Mouse (Mus musculus) layer of hippocampus, postnatal 25 days (tissue): ENCODE measurements around the gene Cish. TPM values are rescaled to one million over a fixed set of nuclear protein-coding genes. Genes with fewer than 3 reads are reported as not detected.

ENCODE experiments used
- DNase-seq, 2 experiments: peaks; one replicate each; pipeline ENCODE4 v3.0.0; 2022; ENCODE audit warnings: mixed read lengths in 2 of 2, low spot score in 1 of 2; ENCODE audit errors: extremely low spot score in 1 of 2
- total RNA-seq, 2 experiments: library from RNA; stranded (reverse); gene quantifications; 2 replicates each; pipeline ENCODE4 v1.2.3; 2021

Gene Cish
- total RNA-seq, 2 experiments from 2014 or later: 2.6 to 2.8 TPM

GRCm38 (mm10) chr9:107275710-107276109 lies 20.1 kb upstream of the Cish start:
- no peak for DNase-seq

- no peak for DNase-seq
Observed at GRCm38 (mm10) chr9:107277603-107278002, 18.2 kb upstream of the Cish start.

GRCm38 (mm10) chr9:107278126-107278525 lies 17.7 kb upstream of the Cish start:
- DNase-seq: no peak

- DNase-seq: peak in 1 of 2 experiments; percentile 33
Observed at GRCm38 (mm10) chr9:107278527-107279377, 17.1 kb upstream of the Cish start.

- no peak for DNase-seq
Observed at GRCm38 (mm10) chr9:107279378-107280321, 16.2 kb upstream of the Cish start.

- DNase-seq: no peak
Observed at GRCm38 (mm10) chr9:107280322-107281027, 15.4 kb upstream of the Cish start.

- no peak for DNase-seq
Observed at GRCm38 (mm10) chr9:107281241-107281987, 14.4 kb upstream of the Cish start.

GRCm38 (mm10) chr9:107282951-107283350 lies 12.9 kb upstream of the Cish start:
- DNase-seq: no peak

- DNase-seq: no peak
Observed at GRCm38 (mm10) chr9:107285009-107285408, 10.8 kb upstream of the Cish start.

- DNase-seq: no peak
Observed at GRCm38 (mm10) chr9:107287294-107287693, 8.5 kb upstream of the Cish start.

GRCm38 (mm10) chr9:107288105-107288650 lies 7.6 kb upstream of the Cish start:
- DNase-seq: no peak

- no peak for DNase-seq
Observed at GRCm38 (mm10) chr9:107288711-107289110, 7.1 kb upstream of the Cish start.

GRCm38 (mm10) chr9:107289211-107290076 lies 6.4 kb upstream of the Cish start, which contains the start of gene Mapkapk3:
Gene Mapkapk3 (minus strand): TSS chr9:107289877.
- DNase-seq: peak in 1 of 2 experiments; percentile 40

GRCm38 (mm10) chr9:107290897-107291296 lies 4.9 kb upstream of the Cish start:
- DNase-seq: peak; percentile 82 to 91

- DNase-seq: peak; percentile 59 to 89
Observed at GRCm38 (mm10) chr9:107294249-107294648, 1.6 kb upstream of the Cish start.

GRCm38 (mm10) chr9:107295616-107296015 lies 210 bp upstream of the Cish start:
- DNase-seq: no peak

GRCm38 (mm10) chr9:107296041-107296440 lies 215 bp downstream of the Cish start:
- DNase-seq: no peak

- DNase-seq: peak; percentile 84 to 87
Observed at GRCm38 (mm10) chr9:107296501-107296965, 707 bp downstream of the Cish start.
